Mouse (Mus musculus) forebrain, embryonic 10.5 days (tissue): ENCODE measurements around the gene Nfkbil1. TPM values are rescaled to one million over a fixed set of nuclear protein-coding genes. Genes with fewer than 3 reads are reported as not detected.
A peak's percentile ranks its signal among the peaks of the same experiment; 100 is the strongest.

Source experiments
- DNase-seq: peaks from one replicate; pipeline ENCODE4 v3.0.0-alpha.2; 2017; ENCODE audit warnings: low spot score; ENCODE audit errors: extremely low spot score
- H3K27ac ChIP-seq: fragments of 300-500 bp; sonication (generic); 2 replicates; pipeline ENCODE4 v1.5.1; 2016; ENCODE audit warnings: mild to moderate bottlenecking
- H3K27me3 ChIP-seq: fragments of 300-500 bp; sonication (generic); 2 replicates; pipeline ENCODE4 v1.6.1; 2016; ENCODE audit warnings: mild to moderate bottlenecking; ENCODE audit not compliant: poor library complexity, severe bottlenecking
- H3K36me3 ChIP-seq: fragments of 300-500 bp; sonication (generic); replicated peaks from 2 replicates; pipeline ENCODE4 v1.6.1; 2016; ENCODE audit warnings: mild to moderate bottlenecking, moderate library complexity
- H3K4me1 ChIP-seq: fragments of 300-500 bp; sonication (generic); 2 replicates; pipeline ENCODE4 v1.6.1; 2016
- H3K4me3 ChIP-seq: fragments of 300-500 bp; sonication (generic); 2 replicates; pipeline ENCODE4 v1.5.1; 2016; ENCODE audit warnings: mild to moderate bottlenecking, moderate library complexity
- H3K9me3 ChIP-seq: fragments of 300-500 bp; sonication (generic); 2 replicates; pipeline ENCODE4 v1.6.1; 2016; ENCODE audit warnings: mild to moderate bottlenecking, moderate library complexity
- WGBS: fragments of 180-500 bp; shearing (Covaris S2); methylation state at CpG from one replicate; pipeline ENCODE4 v1.1.7; 2016; 5-methylcytosine and 5-hydroxymethylcytosine counted together
- polyA plus RNA-seq: library from polyadenylated mRNA; unstranded; fragments of >200 nt; fragmentation: Nextera tagmentation; extraction: Ambion mirVana; gene quantifications from 2 replicates; pipeline ENCODE4 v1.2.1, GENCODE M21; 2016

The Nfkbil1 gene
- polyA plus RNA-seq = 10.0 and 11.5 TPM in 2 replicates

GRCm38 (mm10) chr17:35235614-35236389, at the start of gene Nfkbil1:
TSS of gene Nfkbil1 (minus strand) at chr17:35235792.
- H3K27ac ChIP-seq = peak within 1 kb of the TSS; percentile 98
- peak; percentile 88 for DNase-seq
- WGBS = under 1% methylated on average over 35 of the region's 35 CpGs
- peaks cover 26% of the 10 kb centered on the region for H3K36me3 ChIP-seq
- peak within 1 kb of the TSS; percentile 75 for H3K4me3 ChIP-seq
- no peaks in the 10 kb centered on the region for H3K27me3 ChIP-seq
- peaks cover 50% of the 10 kb centered on the region for H3K4me1 ChIP-seq
- no peaks in the 10 kb centered on the region for H3K9me3 ChIP-seq

GRCm38 (mm10) chr17:35280276-35280675, 44.7 kb upstream of the Nfkbil1 start:
- Histone ChIP-seq H3K27me3 (peaks cover 17% of the 10 kb centered on the region), H3K27ac (no peak overlapping the region), H3K36me3 (no peaks in the 10 kb centered on the region), H3K9me3 (no peaks in the 10 kb centered on the region), H3K4me1 (no peaks in the 10 kb centered on the region), H3K4me3 (no peak overlapping the region)
- no peak for DNase-seq
- 73% methylated on average over 3 of the region's 3 CpGs for WGBS

GRCm38 (mm10) chr17:35278957-35279688, 43.5 kb upstream of the Nfkbil1 start:
- 87% methylated on average over 13 of the region's 13 CpGs for WGBS
- no peaks in the 10 kb centered on the region for H3K4me1 ChIP-seq
- H3K36me3 ChIP-seq = no peaks in the 10 kb centered on the region
- H3K27me3 ChIP-seq = peaks cover 21% of the 10 kb centered on the region
- H3K27ac ChIP-seq = no peak overlapping the region
- no peak overlapping the region for H3K4me3 ChIP-seq
- no peak for DNase-seq
- no peaks in the 10 kb centered on the region for H3K9me3 ChIP-seq

- Histone ChIP-seq H3K4me3 (no peak overlapping the region), H3K9me3 (no peaks in the 10 kb centered on the region), H3K27me3 (peaks cover 21% of the 10 kb centered on the region), H3K36me3 (no peaks in the 10 kb centered on the region), H3K27ac (no peak overlapping the region), H3K4me1 (no peaks in the 10 kb centered on the region)
- no peak for DNase-seq
- 90% methylated on average over 8 of the region's 8 CpGs for WGBS
These were observed 42.5 kb upstream of the Nfkbil1 start for GRCm38 (mm10) chr17:35278049-35278448.

GRCm38 (mm10) chr17:35276304-35276864, 40.8 kb upstream of the Nfkbil1 start:
- WGBS = 28% methylated on average over 13 of the region's 13 CpGs
- H3K4me3 ChIP-seq = no peak overlapping the region
- no peak for DNase-seq
- H3K27me3 ChIP-seq = peaks cover 21% of the 10 kb centered on the region
- no peaks in the 10 kb centered on the region for H3K9me3 ChIP-seq
- no peaks in the 10 kb centered on the region for H3K36me3 ChIP-seq
- no peak overlapping the region for H3K27ac ChIP-seq
- H3K4me1 ChIP-seq = no peaks in the 10 kb centered on the region

GRCm38 (mm10) chr17:35274770-35275169, 39.2 kb upstream of the Nfkbil1 start:
- Histone ChIP-seq H3K27ac (no peak overlapping the region), H3K27me3 (peaks cover 21% of the 10 kb centered on the region), H3K36me3 (no peaks in the 10 kb centered on the region), H3K4me1 (no peaks in the 10 kb centered on the region), H3K4me3 (no peak overlapping the region), H3K9me3 (no peaks in the 10 kb centered on the region)
- 8% methylated on average over 11 of the region's 11 CpGs for WGBS
- DNase-seq = peak; percentile 82

GRCm38 (mm10) chr17:35272249-35272648, 36.7 kb upstream of the Nfkbil1 start:
- H3K4me1 ChIP-seq = no peaks in the 10 kb centered on the region
- no peaks in the 10 kb centered on the region for H3K36me3 ChIP-seq
- WGBS = 70% methylated on average over 3 of the region's 3 CpGs
- no peak for DNase-seq
- no peak overlapping the region for H3K4me3 ChIP-seq
- no peak overlapping the region for H3K27ac ChIP-seq
- no peaks in the 10 kb centered on the region for H3K9me3 ChIP-seq
- H3K27me3 ChIP-seq = peaks cover 21% of the 10 kb centered on the region

- H3K27me3 ChIP-seq = peaks cover 22% of the 10 kb centered on the region
- 33% methylated on average over 3 of the region's 3 CpGs for WGBS
- no peak overlapping the region for H3K27ac ChIP-seq
- no peak overlapping the region for H3K4me3 ChIP-seq
- H3K36me3 ChIP-seq = no peaks in the 10 kb centered on the region
- no peak for DNase-seq
- H3K9me3 ChIP-seq = no peaks in the 10 kb centered on the region
- H3K4me1 ChIP-seq = no peaks in the 10 kb centered on the region
These were observed 34.2 kb upstream of the Nfkbil1 start for GRCm38 (mm10) chr17:35269653-35270347.

- Histone ChIP-seq H3K4me1 (peaks cover 17% of the 10 kb centered on the region), H3K9me3 (no peaks in the 10 kb centered on the region), H3K4me3 (no peak overlapping the region), H3K36me3 (no peaks in the 10 kb centered on the region), H3K27ac (no peak overlapping the region), H3K27me3 (peaks cover 45% of the 10 kb centered on the region)
- DNase-seq = no peak
- 64% methylated on average over 1 of the region's 1 CpGs for WGBS
These were observed 32.0 kb upstream of the Nfkbil1 start for GRCm38 (mm10) chr17:35267399-35268086.

GRCm38 (mm10) chr17:35263523-35263883, 27.9 kb upstream of the Nfkbil1 start:
- Histone ChIP-seq H3K4me3 (peak overlapping the region; percentile 82), H3K36me3 (no peaks in the 10 kb centered on the region), H3K4me1 (peaks cover 21% of the 10 kb centered on the region), H3K27me3 (peaks cover 56% of the 10 kb centered on the region), H3K9me3 (no peaks in the 10 kb centered on the region), H3K27ac (peak overlapping the region; percentile 83)
- DNase-seq = peak; percentile 48
- WGBS = under 1% methylated on average over 25 of the region's 31 CpGs

GRCm38 (mm10) chr17:35262664-35263522, 27.3 kb upstream of the Nfkbil1 start, which contains the start of gene H2-D1:
TSS of gene H2-D1 (plus strand) at chr17:35262730.
- H3K27ac ChIP-seq = peak within 1 kb of the TSS; percentile 83
- no peaks in the 10 kb centered on the region for H3K36me3 ChIP-seq

More at GRCm38 (mm10) chr17:35262664-35263522, 27.3 kb upstream of the Nfkbil1 start, which contains the start of gene H2-D1:
- peaks cover 23% of the 10 kb centered on the region for H3K4me1 ChIP-seq
- peaks cover 56% of the 10 kb centered on the region for H3K27me3 ChIP-seq
- WGBS = under 1% methylated on average over 64 of the region's 73 CpGs
- H3K4me3 ChIP-seq = peak within 1 kb of the TSS; percentile 82
- DNase-seq = peak; percentile 83
- no peaks in the 10 kb centered on the region for H3K9me3 ChIP-seq
